Mouse (Mus musculus): ENCODE measurements around the gene Prpf38a. TPM values are rescaled to one million over a fixed set of nuclear protein-coding genes. Genes with fewer than 3 reads are reported as not detected.
A peak's percentile ranks its signal among the peaks of the same experiment; 100 is the strongest.

Prpf38a gene
- polyA plus RNA-seq, 1 experiment from 2014 or later = 87.8 TPM

GRCm38 (mm10) chr4:108593376-108593775 lies 14.2 kb upstream of the Prpf38a start:
- WGBS = 89% methylated on average over 2 of the region's 2 CpGs
- Histone ChIP-seq H3K27me3 (no peaks in the 10 kb centered on the region), H3K27ac (no peak overlapping the region), H3K4me1 (no peaks in the 10 kb centered on the region), H3K4me2 (no peak overlapping the region), H3K36me3 (peaks cover 39% of the 10 kb centered on the region), H3K4me3 (replicated peaks) (no peak overlapping the region), H3K9ac (no peak overlapping the region), H3K9me3 (replicated peaks) (no peaks in the 10 kb centered on the region)
- no peak for ATAC-seq (replicated peaks; ENCODE audit: low FRiP score)

GRCm38 (mm10) chr4:108579743-108580411 lies 741 bp upstream of the Prpf38a start:
- no peak for ATAC-seq (replicated peaks; ENCODE audit: low FRiP score)
- Histone ChIP-seq H3K4me2 (peak overlapping the region; percentile 81), H3K36me3 (peaks cover 18% of the 10 kb centered on the region), H3K9ac (peak overlapping the region; percentile 73), H3K27ac (peak overlapping the region; percentile 75), H3K4me1 (peaks cover 29% of the 10 kb centered on the region), H3K9me3 (replicated peaks) (no peaks in the 10 kb centered on the region), H3K4me3 (replicated peaks) (peak overlapping the region; percentile 93), H3K27me3 (no peaks in the 10 kb centered on the region)
- under 1% methylated on average over 16 of the region's 16 CpGs for WGBS

GRCm38 (mm10) chr4:108572644-108573043 lies 6.5 kb downstream of the Prpf38a start:
- Histone ChIP-seq H3K4me1 (peaks cover 6% of the 10 kb centered on the region), H3K9ac (no peak overlapping the region), H3K4me2 (no peak overlapping the region), H3K4me3 (replicated peaks) (no peak overlapping the region), H3K9me3 (replicated peaks) (no peaks in the 10 kb centered on the region), H3K27ac (no peak overlapping the region), H3K27me3 (no peaks in the 10 kb centered on the region), H3K36me3 (peaks cover 76% of the 10 kb centered on the region)
- WGBS = 95% methylated on average over 3 of the region's 3 CpGs
- ATAC-seq (replicated peaks; ENCODE audit: low FRiP score) = no peak

GRCm38 (mm10) chr4:108565026-108565425 lies 14.1 kb downstream of the Prpf38a start:
- no peak for ATAC-seq (replicated peaks; ENCODE audit: low FRiP score)
- H3K4me3 ChIP-seq (replicated peaks) = no peak overlapping the region
- H3K27me3 ChIP-seq = no peaks in the 10 kb centered on the region
- no peaks in the 10 kb centered on the region for H3K9me3 ChIP-seq (replicated peaks)
- no peak overlapping the region for H3K4me2 ChIP-seq
- H3K9ac ChIP-seq = no peak overlapping the region
- 78% methylated on average over 1 of the region's 1 CpGs for WGBS
- H3K4me1 ChIP-seq = no peaks in the 10 kb centered on the region
- no peak overlapping the region for H3K27ac ChIP-seq
- peaks cover 93% of the 10 kb centered on the region for H3K36me3 ChIP-seq

GRCm38 (mm10) chr4:108539701-108540100 lies 39.4 kb downstream of the Prpf38a start:
- Histone ChIP-seq H3K4me1 (no peaks in the 10 kb centered on the region), H3K27me3 (no peaks in the 10 kb centered on the region), H3K27ac (no peak overlapping the region), H3K4me3 (replicated peaks) (no peak overlapping the region), H3K9me3 (replicated peaks) (no peaks in the 10 kb centered on the region), H3K36me3 (peaks cover 35% of the 10 kb centered on the region), H3K9ac (no peak overlapping the region), H3K4me2 (no peak overlapping the region)
- no peak for ATAC-seq (replicated peaks; ENCODE audit: low FRiP score)
- 65% methylated on average over 2 of the region's 2 CpGs for WGBS

Other genes starting within 250 kb of the Prpf38a start
- gene Shisal2a, start 196.0 kb downstream of the Prpf38a start, polyA plus RNA-seq (2015; fragmentation: Nextera tagmentation; extraction: Ambion mirVana) = 1.0 and 1.7 TPM in 2 replicates
- gene Gpx7, start 172.4 kb downstream of the Prpf38a start, polyA plus RNA-seq (2015; fragmentation: Nextera tagmentation; extraction: Ambion mirVana) = 62.3 and 69.4 TPM in 2 replicates
- 70.3 and 74.0 TPM in 2 replicates for gene Tut4, start 119.9 kb downstream of the Prpf38a start, polyA plus RNA-seq (2015; fragmentation: Nextera tagmentation; extraction: Ambion mirVana)
- gene Orc1, start 87 bp upstream of the Prpf38a start, polyA plus RNA-seq (2015; fragmentation: Nextera tagmentation; extraction: Ambion mirVana) = 10.7 and 12.0 TPM in 2 replicates
- gene Cc2d1b, start 40.6 kb upstream of the Prpf38a start, polyA plus RNA-seq (2015; fragmentation: Nextera tagmentation; extraction: Ambion mirVana) = 29.2 and 32.3 TPM in 2 replicates
- 1.2 and 1.4 TPM in 2 replicates for gene 3110021N24Rik, start 140.3 kb upstream of the Prpf38a start, polyA plus RNA-seq (2015; fragmentation: Nextera tagmentation; extraction: Ambion mirVana)
- 4.7 and 6.1 TPM in 2 replicates for gene Zfyve9, start 201.5 kb upstream of the Prpf38a start, polyA plus RNA-seq (2015; fragmentation: Nextera tagmentation; extraction: Ambion mirVana)

Data from kidney, embryonic 15.5 days (tissue).